Mouse (Mus musculus): ENCODE measurements at regions not wholly inside any gene's neighbourhood (a gene's known extent, or its start where the extent isn't known, plus 50 kb on each side); places are given as distances from the start of the nearest gene placed in this dataset.
"Not testable (repeated sequence)": the region's sequence is repeated elsewhere in the genome, so short reads cannot be mapped to it uniquely, and the experiment has no call there.

- no peak for DNase-seq (ENCODE audit: low spot score in 2 of 2)
Measured at GRCm38 (mm10) chr2:10998798-10999197, 173.1 kb upstream of the Prkcq start.

- DNase-seq (ENCODE audit: low spot score in 2 of 2): no peak
Measured at GRCm38 (mm10) chr2:10999217-10999618, 172.7 kb upstream of the Prkcq start.

- no peak for DNase-seq (ENCODE audit: low spot score in 2 of 2)
Measured at GRCm38 (mm10) chr2:11005806-11006205, 166.1 kb upstream of the Prkcq start.

- DNase-seq (ENCODE audit: low spot score in 2 of 2): no peak
Measured at GRCm38 (mm10) chr2:11011041-11011962, 160.6 kb upstream of the Prkcq start.

- no peak for DNase-seq (ENCODE audit: low spot score in 2 of 2)
Measured at GRCm38 (mm10) chr2:11012312-11012860, 159.5 kb upstream of the Prkcq start.

- peak; percentile 19 to 22 for DNase-seq (ENCODE audit: low spot score in 2 of 2)
Measured at GRCm38 (mm10) chr2:11013154-11013553, 158.8 kb upstream of the Prkcq start.

- no peak for DNase-seq (ENCODE audit: low spot score in 2 of 2)
Measured at GRCm38 (mm10) chr2:11016446-11016845, 155.5 kb upstream of the Prkcq start.

- DNase-seq (ENCODE audit: low spot score in 2 of 2): no peak
Measured at GRCm38 (mm10) chr2:11032891-11033290, 139.0 kb upstream of the Prkcq start.

GRCm38 (mm10) chr2:11034178-11034577 is 137.7 kb upstream of the Prkcq start:
- no peak for DNase-seq (ENCODE audit: low spot score in 2 of 2)

- no peak for DNase-seq (ENCODE audit: low spot score in 2 of 2)
Measured at GRCm38 (mm10) chr2:11037343-11037742, 134.6 kb upstream of the Prkcq start.

- no peak for DNase-seq (ENCODE audit: low spot score in 2 of 2)
Measured at GRCm38 (mm10) chr2:11038440-11038839, 133.5 kb upstream of the Prkcq start.

GRCm38 (mm10) chr2:11040005-11040404 is 131.9 kb upstream of the Prkcq start:
- DNase-seq (ENCODE audit: low spot score in 2 of 2): no peak

GRCm38 (mm10) chr2:11044727-11045274 is 127.1 kb upstream of the Prkcq start:
- DNase-seq (ENCODE audit: low spot score in 2 of 2): no peak

- DNase-seq (ENCODE audit: low spot score in 2 of 2): no peak
Measured at GRCm38 (mm10) chr2:11051621-11052020, 120.3 kb upstream of the Prkcq start.

GRCm38 (mm10) chr2:11059731-11060425 is 112.0 kb upstream of the Prkcq start:
- DNase-seq (ENCODE audit: low spot score in 2 of 2): peak; percentile 81 to 82

- DNase-seq (ENCODE audit: low spot score in 2 of 2): no peak
Measured at GRCm38 (mm10) chr2:11067384-11067783, 104.5 kb upstream of the Prkcq start.

- DNase-seq (ENCODE audit: low spot score in 2 of 2): no peak
Measured at GRCm38 (mm10) chr2:11083536-11083935, 88.4 kb upstream of the Prkcq start.

- DNase-seq (ENCODE audit: low spot score in 2 of 2): peak; percentile 9 to 25
Measured at GRCm38 (mm10) chr2:11086996-11087395, 84.9 kb upstream of the Prkcq start.

- not testable (repeated sequence) for DNase-seq (ENCODE audit: low spot score in 2 of 2)
Measured at GRCm38 (mm10) chr2:11099834-11100622, 71.9 kb upstream of the Prkcq start.

- peak; percentile 47 to 65 for DNase-seq (ENCODE audit: low spot score in 2 of 2)
Measured at GRCm38 (mm10) chr2:11113191-11113590, 58.7 kb upstream of the Prkcq start.

- no peak for DNase-seq (ENCODE audit: low spot score in 2 of 2)
Measured at GRCm38 (mm10) chr2:11118625-11119024, 53.3 kb upstream of the Prkcq start.
